Mouse (Mus musculus) bone marrow macrophage, adult 2 months (primary cell): ENCODE measurements around the gene Mvb12a.

Source experiments
- CTCF ChIP-seq: IDR thresholded peaks from 2 replicates; pipeline ENCODE4 v1.5.1; 2012; ENCODE audit warnings: low read depth, mild to moderate bottlenecking, low read length, moderate library complexity
- POLR2A ChIP-seq: IDR thresholded peaks from 2 replicates; pipeline ENCODE4 v1.6.1; 2012; ENCODE audit warnings: mild to moderate bottlenecking, low read depth, low read length, borderline replicate concordance

DNA sequence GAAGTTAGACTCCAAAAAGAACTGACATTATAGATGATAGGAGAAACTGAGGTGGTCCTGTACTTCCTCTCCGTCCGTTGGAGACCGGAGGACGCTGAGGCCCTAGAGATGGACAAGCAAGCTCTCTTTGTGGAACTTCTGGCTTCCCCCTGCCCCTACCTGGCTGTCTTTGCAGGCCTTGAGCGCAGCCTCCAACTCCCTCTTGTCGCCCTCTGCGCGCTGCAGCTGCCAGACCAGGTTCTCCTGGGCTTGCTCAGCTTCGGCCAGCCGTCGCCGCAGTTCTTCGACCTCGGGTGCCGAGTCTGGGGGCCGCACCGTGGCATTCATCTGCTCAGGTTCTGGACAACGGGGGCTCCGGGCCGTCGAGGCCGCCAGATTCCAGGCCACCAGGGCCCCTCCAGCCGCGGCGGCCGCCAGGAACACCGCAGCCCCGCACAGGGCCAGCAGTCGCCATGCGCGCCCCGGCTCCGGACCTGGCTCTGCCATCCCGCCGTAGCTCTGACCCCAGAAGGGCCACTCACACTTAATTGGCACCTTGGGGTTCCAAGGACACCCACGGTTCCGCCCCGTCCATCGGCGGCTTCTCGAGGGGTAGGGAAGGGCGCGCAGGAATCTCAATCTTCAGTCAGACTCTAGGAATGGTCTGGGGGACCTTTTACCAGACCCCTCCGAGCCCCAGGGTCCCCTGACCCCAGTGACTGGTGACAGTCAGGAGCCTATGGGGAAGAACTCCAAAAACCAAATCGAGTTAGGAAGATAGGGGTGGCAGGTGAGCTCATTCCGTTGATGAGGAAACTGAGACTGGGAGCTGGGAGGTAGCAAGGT lies 17.3 kb upstream of the Mvb12a start, which contains the start of gene Ccdc194:
- no peak for TF ChIP-seq CTCF
- TF ChIP-seq POLR2A, result no peak
